Mouse (Mus musculus) T-cell, adult 2 months (primary cell): ENCODE results near the gene Olfr987.
"Not testable (repeated sequence)": the region's sequence is repeated elsewhere in the genome, so short reads cannot be mapped to it uniquely, and the experiment has no call there.

Source experiments
- DNase-seq: peaks from one replicate; pipeline ENCODE4 v3.0.0; 2022; ENCODE audit warnings: low spot score

The Olfr987 gene

GRCm38 (mm10) chr2:85339215-85339614 lies at the start of gene Olfr987:
Olfr987 (minus strand) TSS chr2:85339315.
- not testable (repeated sequence) for DNase-seq

GRCm38 (mm10) chr2:85363127-85363526 lies 24.0 kb upstream of the Olfr987 start, which contains the start of gene Olfr988:
Olfr988 (minus strand) TSS chr2:85363227.
- DNase-seq = not testable (repeated sequence)

- no peak for DNase-seq
These were observed 857 bp upstream of the Olfr987 start for GRCm38 (mm10) chr2:85339972-85340371.

- DNase-seq = no peak
These were observed 20.0 kb downstream of the Olfr987 start for GRCm38 (mm10) chr2:85319106-85319505.

GRCm38 (mm10) chr2:85285406-85285805 lies 53.7 kb downstream of the Olfr987 start:
- DNase-seq = no peak

- no peak for DNase-seq
These were observed 54.5 kb downstream of the Olfr987 start for GRCm38 (mm10) chr2:85284626-85285025.

- DNase-seq = no peak
These were observed 55.3 kb downstream of the Olfr987 start for GRCm38 (mm10) chr2:85283631-85284466.

- DNase-seq = no peak
These were observed 58.1 kb downstream of the Olfr987 start for GRCm38 (mm10) chr2:85281023-85281422.
